Comparison of ENCODE assay signal across 22 mouse cellular contexts in genomic region chr12:12321111-12321510, GRCm38 (mm10). TPM values are rescaled to one million over a fixed set of nuclear protein-coding genes. Genes with fewer than 3 reads are reported as not detected.
DNase-seq lines count a peak whose midpoint lies in the region; ATAC-seq and TF ChIP-seq lines count a peak whose summit lies in the region.
"Had no signal": no experiment of that assay in that cellular context is flagged by ENCODE, and none has a peak within 500 bp of the region (broad histone marks: within the 10 kb centered on the region; RNA-seq: fewer than 3 reads in every experiment).

No protein-coding gene starts in this region.

- H3K27me3 ChIP-seq in forebrain, embryonic 13.5 days, result no peaks in the 10 kb centered on the region
- H3K27me3 ChIP-seq in forebrain, embryonic 10.5 days (ENCODE audit: poor library complexity, severe bottlenecking), result no peaks in the 10 kb centered on the region
- no peaks in the 10 kb centered on the region for H3K27me3 ChIP-seq in forebrain, embryonic 14.5 days (replicated peaks; ENCODE audit: control insufficient read depth, insufficient read depth, low read length)
- H3K27me3 ChIP-seq: CH12.LX; hindbrain, embryonic 12.5 days; Patski had no signal

- H3K4me3 ChIP-seq in forebrain, embryonic 13.5 days, result no peak overlapping the region
- no peak overlapping the region for H3K4me3 ChIP-seq in forebrain, embryonic 10.5 days
- no peak overlapping the region for H3K4me3 ChIP-seq in forebrain, embryonic 14.5 days (ENCODE audit: low read depth, low read length)
- no peak overlapping the region for H3K4me3 ChIP-seq in macrophage (ENCODE audit: inconsistent target)
- H3K4me3 ChIP-seq: heart, embryonic 10.5 days; hindbrain, embryonic 12.5 days had no signal

- no peaks in the 10 kb centered on the region for H3K36me3 ChIP-seq in forebrain, embryonic 13.5 days (ENCODE audit: poor library complexity, severe bottlenecking)
- H3K36me3 ChIP-seq in forebrain, embryonic 10.5 days (replicated peaks), result no peaks in the 10 kb centered on the region
- no peaks in the 10 kb centered on the region for H3K36me3 ChIP-seq in forebrain, embryonic 14.5 days (ENCODE audit: control insufficient read depth, insufficient read depth, low read length)
- H3K36me3 ChIP-seq in macrophage (ENCODE audit: inconsistent target), result no peaks in the 10 kb centered on the region
- H3K36me3 ChIP-seq: heart, embryonic 10.5 days; hindbrain, embryonic 12.5 days had no signal

- no peaks in the 10 kb centered on the region for H3K9me3 ChIP-seq in forebrain, embryonic 13.5 days (replicated peaks)
- no peaks in the 10 kb centered on the region for H3K9me3 ChIP-seq in forebrain, embryonic 10.5 days
- H3K9me3 ChIP-seq in forebrain, embryonic 14.5 days (replicated peaks; ENCODE audit: control insufficient read depth, low read length), result no peaks in the 10 kb centered on the region
- H3K9me3 ChIP-seq: heart, embryonic 10.5 days; hindbrain, embryonic 12.5 days had no signal

- TF ChIP-seq CTCF in brain, embryonic 14.5 days (IDR thresholded peaks at IDR 0.05; ENCODE audit: borderline replicate concordance, extremely low read depth, insufficient read depth, insufficient read length), result no peak

- H3K9ac ChIP-seq in forebrain, embryonic 13.5 days, result no peak overlapping the region
- H3K9ac ChIP-seq in forebrain, embryonic 14.5 days (ENCODE audit: low read length), result no peak overlapping the region
- H3K9ac ChIP-seq: hindbrain, embryonic 12.5 days had no signal

- no peak for TF ChIP-seq POLR2A in brain, embryonic 14.5 days (IDR thresholded peaks at IDR 0.05; ENCODE audit: borderline replicate concordance, extremely low read depth, insufficient read depth, insufficient read length, poor library complexity, severe bottlenecking)

- peaks cover 22% of the 10 kb centered on the region for H3K4me1 ChIP-seq in forebrain, embryonic 13.5 days
- peaks cover 13% of the 10 kb centered on the region for H3K4me1 ChIP-seq in forebrain, embryonic 10.5 days
- peaks cover 4% of the 10 kb centered on the region; the same call in 1 of the 2 replicates for H3K4me1 ChIP-seq in forebrain, embryonic 14.5 days (ENCODE audit: control insufficient read depth, insufficient read depth, low read length)

- no peak for DNase-seq in forebrain, embryonic 10.5 days (ENCODE audit: extremely low spot score, low spot score)
- peak; percentile 75 for DNase-seq in brain, embryonic 14.5 days (ENCODE audit: low read depth)
- peak; percentile 72 for DNase-seq in forebrain, embryonic 14.5 days (ENCODE audit: low spot score)
- DNase-seq in gastrocnemius, adult 8-10 months (ENCODE audit: low spot score in 2 of 2), result no peak
- DNase-seq: adrenal gland, postnatal 25 days; cerebellum, adult 11-12 months; cerebellum, adult 9-10 months; cerebellum, postnatal 25 days; gastrocnemius, postnatal 10 days; heart, postnatal 10 days; heart, postnatal 4 days had no signal

- H3K4me2 ChIP-seq in forebrain, embryonic 13.5 days, result no peak overlapping the region
- no peak overlapping the region for H3K4me2 ChIP-seq in forebrain, embryonic 14.5 days (ENCODE audit: low read length)
- H3K4me2 ChIP-seq: hindbrain, embryonic 12.5 days had no signal

- no peak overlapping the region for H3K27ac ChIP-seq in forebrain, embryonic 13.5 days
- no peak overlapping the region for H3K27ac ChIP-seq in forebrain, embryonic 10.5 days
- H3K27ac ChIP-seq in forebrain, embryonic 14.5 days (ENCODE audit: low read depth, low read length), result no peak overlapping the region
- peak overlapping the region; percentile 74 for H3K27ac ChIP-seq in macrophage
- H3K27ac ChIP-seq: heart, embryonic 10.5 days; hindbrain, embryonic 12.5 days had no signal

- WGBS in forebrain, embryonic 13.5 days, result 82% methylated on average over 3 of the region's 3 CpGs
- 92% methylated on average over 3 of the region's 3 CpGs for WGBS in forebrain, embryonic 10.5 days
- WGBS in forebrain, embryonic 14.5 days, result 65% methylated on average over 3 of the region's 3 CpGs
- WGBS in macrophage (ENCODE audit: missing documents), result 75% methylated on average over 3 of the region's 3 CpGs

- peak; percentile 13; the same call in 1 of the 2 replicates for ATAC-seq in forebrain, embryonic 13.5 days
- peak; percentile 36; the same call in 1 of the 2 replicates for ATAC-seq in forebrain, embryonic 14.5 days
- ATAC-seq in megakaryocyte, adult 5-6 weeks (ENCODE audit: poor library complexity, severe bottlenecking), result no peak
- ATAC-seq: activated CD4-positive, CD25-positive, alpha-beta regulatory T cell, adult 4 months; hindbrain, embryonic 16.5 days; inflammation-experienced regulatory T-cells, adult 6 months; intestine, postnatal 0 days; Patski had no signal

- peaks cover 7% of the 10 kb centered on the region; the same call in 1 of the 2 replicates for H3K79me2 ChIP-seq in macrophage (ENCODE audit: inconsistent target)

RNA-seq across cellular contexts. Expression of gene Fam49a, which starts 59.2 kb away (rescaled TPM):
- polyA plus RNA-seq in forebrain, embryonic 13.5 days (2015; fragmentation: Nextera tagmentation; extraction: Ambion mirVana), result 45.9 and 55.0 TPM in 2 replicates
- 5.3 and 6.3 TPM in 2 replicates for polyA plus RNA-seq in forebrain, embryonic 10.5 days (2016; fragmentation: Nextera tagmentation; extraction: Ambion mirVana)
- polyA plus RNA-seq in brain, embryonic 14.5 days (2012; rRNA removed), result 24.6 and 28.4 TPM in 2 replicates
- 131 and 182 TPM in 2 replicates for polyA plus RNA-seq in forebrain, embryonic 14.5 days (2014; fragmentation: Nextera tagmentation; extraction: Ambion mirVana)
- total RNA-seq in macrophage (2018; cell fraction: chromatin; rRNA removed), result 100 to 1,000 TPM in 19 of 26 experiments, 10 to 100 TPM in 7; 72.7 to 295 (median 143) TPM
- 100 to 1,000 TPM in 7 of 26 experiments, 10 to 100 TPM in 19; 42.1 to 126 (median 91.4) TPM for total RNA-seq in macrophage (2018; cell fraction: cytosol; rRNA removed)
- total RNA-seq in macrophage (2018; cell fraction: nucleus; rRNA removed), result 100 to 1,000 TPM in 17 of 26 experiments, 10 to 100 TPM in 9; 38.7 to 326 (median 141) TPM
- polyA plus RNA-seq in macrophage (2018), result 22.6 to 41.6 TPM (median 39.8 TPM) in 3 replicates
- total RNA-seq in megakaryocyte, adult 5-6 weeks (2015), result 55.9 and 61.4 TPM in 2 replicates
- total RNA-seq in megakaryocyte, adult 5-6 weeks (2017), result 59.8 and 63.4 TPM in 2 replicates
- 1 to 10 TPM; 1.2 to 3.4 (median 2.4) TPM for total RNA-seq in gastrocnemius, adult 8-10 months (2022)

Comparison
In these comparisons a context has a peak if more than half of its experiments do, and no peak if none do; other contexts are left out.
1. DNase-seq: peak in brain, embryonic 14.5 days (single experiment) and forebrain, embryonic 14.5 days (single experiment); none in forebrain, embryonic 10.5 days (single experiment) and gastrocnemius, adult 8-10 months (0 of 2).